Mouse (Mus musculus) megakaryocyte, embryonic 14.5 days (primary cell): Measurements from ENCODE around the gene Coro1b.

ENCODE experiments used
- FLI1 ChIP-seq: IDR thresholded peaks from 2 replicates; pipeline ENCODE4 v1.6.1; 2012; ENCODE audit warnings: low read length, inconsistent platforms, mixed read lengths
- GATA1 ChIP-seq: IDR thresholded peaks from 3 replicates; pipeline ENCODE4 v1.6.1; 2012; ENCODE audit warnings: mixed read lengths, low read length, inconsistent platforms, borderline replicate concordance

DNA sequence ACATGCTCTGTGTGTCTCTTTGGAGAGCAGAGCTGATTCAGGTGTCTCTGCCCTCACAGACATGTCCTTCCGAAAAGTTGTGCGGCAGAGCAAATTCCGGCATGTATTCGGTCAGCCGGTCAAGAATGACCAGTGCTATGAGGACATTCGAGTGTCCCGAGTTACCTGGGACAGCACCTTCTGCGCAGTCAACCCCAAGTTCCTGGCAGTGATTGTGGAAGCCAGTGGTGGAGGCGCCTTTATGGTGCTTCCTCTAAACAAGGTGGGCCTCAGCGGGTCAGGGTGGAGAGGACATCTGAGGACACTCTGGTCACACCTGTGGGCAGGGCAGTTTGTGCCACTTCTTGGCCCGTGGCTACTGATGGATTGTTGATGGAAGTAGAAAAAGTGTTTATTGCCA, 864 bp downstream of the Coro1b start:
- TF ChIP-seq GATA1 (no peak), FLI1 (no peak)
